Mouse (Mus musculus): ENCODE results near the gene Pde4a. TPM values are rescaled to one million over a fixed set of nuclear protein-coding genes. Genes with fewer than 3 reads are reported as not detected.
"Not testable (repeated sequence)": the region's sequence is repeated elsewhere in the genome, so short reads cannot be mapped to it uniquely, and the experiment has no call there.

The Pde4a gene
- polyA plus RNA-seq, 1 experiment = 12.4 TPM

DNA sequence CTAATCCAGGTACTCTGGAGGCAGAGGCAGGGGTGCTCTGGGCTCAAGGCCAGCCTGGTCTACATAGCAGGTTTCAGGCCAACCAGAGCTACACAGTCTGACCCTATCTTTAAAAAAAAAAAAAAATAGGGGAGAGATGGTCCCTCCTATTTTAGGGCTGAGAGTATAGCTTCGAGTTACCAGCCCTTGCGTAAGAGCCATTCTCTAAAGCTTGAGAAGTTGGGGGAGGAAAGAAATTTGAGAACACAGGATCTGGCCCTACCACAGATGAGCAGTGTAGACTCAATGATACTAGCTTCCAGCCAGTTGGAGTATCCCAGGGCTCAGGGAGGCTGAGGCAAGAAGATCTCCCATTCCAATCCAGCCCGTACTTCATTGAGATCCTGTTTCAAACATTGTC lies 28.3 kb downstream of the Pde4a start:
- 79% methylated on average over 3 of the region's 3 CpGs for WGBS

DNA sequence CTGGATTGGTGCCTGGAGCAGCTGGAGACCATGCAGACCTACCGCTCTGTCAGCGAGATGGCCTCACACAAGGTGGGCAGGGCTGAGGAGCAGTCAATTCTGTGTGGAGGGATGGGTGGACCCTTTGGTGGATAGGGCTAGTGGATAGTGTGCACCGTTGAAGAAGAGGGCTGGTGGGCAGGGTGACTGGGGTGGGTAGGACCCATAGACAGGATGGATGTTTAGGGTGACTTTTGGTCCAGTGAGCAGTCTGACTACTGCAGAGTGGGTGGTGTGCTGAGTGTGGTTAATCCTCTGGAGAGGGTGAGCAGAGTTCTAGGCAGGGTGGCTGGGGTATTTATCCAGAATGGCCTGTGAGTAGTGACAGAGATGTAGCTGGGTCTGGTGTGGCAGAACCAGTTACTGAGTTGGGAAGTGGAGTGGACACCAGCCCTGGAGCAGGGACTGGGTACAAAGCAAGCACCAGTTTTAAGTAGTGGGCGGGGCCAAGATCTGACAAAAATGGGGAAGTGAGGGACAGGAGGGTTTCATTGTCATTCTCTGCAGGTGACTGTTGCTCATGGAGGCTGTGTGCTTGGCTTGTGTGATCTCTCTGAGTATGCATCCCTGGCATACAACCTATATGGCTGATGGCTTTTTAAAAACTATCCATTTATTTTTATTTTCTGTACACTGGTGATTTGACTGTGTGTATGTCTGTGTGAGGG lies 29.4 kb downstream of the Pde4a start:
- DNase-seq (ENCODE audit: low read depth in 1 of 2, low spot score in 2 of 2) = peak; percentile 49 to 65
- H3K4me1 ChIP-seq (ENCODE audit: control insufficient read depth, insufficient read depth, insufficient read length) = peaks cover 26% of the 10 kb centered on the region
- H3K36me3 ChIP-seq (ENCODE audit: control insufficient read depth, insufficient read depth, low read length) = no peaks in the 10 kb centered on the region
- H3K4me3 ChIP-seq (ENCODE audit: extremely low read depth, insufficient read depth, insufficient read length) = no peak overlapping the region
- WGBS = 73% methylated on average over 4 of the region's 4 CpGs
- TF ChIP-seq POLR2A (IDR thresholded peaks at IDR 0.05; ENCODE audit: low read depth, low read length) = no peak; the same call in 1 of the 2 replicates
- TF ChIP-seq CTCF (IDR thresholded peaks at IDR 0.05; ENCODE audit: extremely low read depth, insufficient read depth, insufficient read length, insufficient replicate concordance) = no peak
- H3K27ac ChIP-seq (ENCODE audit: insufficient read depth, low read length) = peak overlapping the region; percentile 41
- H3K27me3 ChIP-seq (ENCODE audit: control insufficient read depth, insufficient read depth, low read length) = no peaks in the 10 kb centered on the region

More for the DNA sequence above, 28.3 kb downstream of the Pde4a start:
- H3K27me3 ChIP-seq (ENCODE audit: control insufficient read depth, insufficient read depth, low read length) = no peaks in the 10 kb centered on the region
- no peaks in the 10 kb centered on the region for H3K36me3 ChIP-seq (ENCODE audit: control insufficient read depth, insufficient read depth, low read length)
- peaks cover 26% of the 10 kb centered on the region for H3K4me1 ChIP-seq (ENCODE audit: control insufficient read depth, insufficient read depth, insufficient read length)
- H3K4me3 ChIP-seq (ENCODE audit: extremely low read depth, insufficient read depth, insufficient read length) = no peak overlapping the region
- DNase-seq (ENCODE audit: low read depth in 1 of 2, low spot score in 2 of 2) = no peak
- TF ChIP-seq CTCF (IDR thresholded peaks at IDR 0.05; ENCODE audit: extremely low read depth, insufficient read depth, insufficient read length, insufficient replicate concordance) = no peak
- TF ChIP-seq POLR2A (IDR thresholded peaks at IDR 0.05; ENCODE audit: low read depth, low read length) = no peak
- H3K27ac ChIP-seq (ENCODE audit: insufficient read depth, low read length) = no peak overlapping the region

DNA sequence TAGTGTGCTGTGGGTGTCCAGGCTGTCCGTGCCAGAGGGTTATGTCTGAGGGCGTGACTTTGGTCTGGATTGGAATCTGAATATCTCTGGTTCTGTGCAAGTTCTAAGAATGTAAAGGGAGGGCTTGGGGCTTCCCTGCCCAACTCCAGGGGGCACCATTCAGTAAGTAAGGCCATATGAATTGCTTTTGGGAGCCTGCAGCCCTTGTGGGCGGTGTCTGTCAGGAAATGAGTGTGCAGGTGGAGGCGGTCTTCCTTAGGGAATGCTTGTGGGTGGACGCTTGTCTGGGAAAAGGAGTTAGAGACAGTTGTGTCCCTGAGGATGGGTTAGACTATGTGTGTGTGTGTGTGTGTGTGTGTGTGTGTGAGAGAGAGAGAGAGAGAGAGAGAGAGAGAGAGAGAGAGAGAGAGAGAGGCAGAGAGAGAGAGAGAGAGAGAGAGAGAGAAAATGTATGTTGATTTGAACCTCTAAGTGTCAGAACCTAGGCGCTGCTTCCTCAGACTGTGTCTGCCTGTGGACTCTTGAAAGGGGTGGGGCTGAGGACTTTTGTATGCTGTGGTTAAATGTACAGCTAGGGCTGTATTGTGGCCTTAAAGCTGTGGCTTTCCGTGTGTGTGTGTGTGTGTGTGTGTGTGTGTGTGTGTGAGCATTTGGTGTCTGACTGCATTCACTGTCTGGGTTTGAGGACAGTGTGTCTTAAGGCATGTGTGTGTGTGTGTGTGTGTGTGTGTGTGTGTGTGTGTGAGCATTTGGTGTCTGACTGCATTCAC lies 30.4 kb downstream of the Pde4a start:
- H3K27me3 ChIP-seq (ENCODE audit: control insufficient read depth, insufficient read depth, low read length); H3K4me3 ChIP-seq (ENCODE audit: extremely low read depth, insufficient read depth, insufficient read length); H3K36me3 ChIP-seq (ENCODE audit: control insufficient read depth, insufficient read depth, low read length): not testable (repeated sequence)
- peak overlapping the region; percentile 31; the same call in 1 of the 2 replicates for H3K27ac ChIP-seq (ENCODE audit: insufficient read depth, low read length)
- 55% methylated on average over 7 of the region's 7 CpGs for WGBS
- DNase-seq (ENCODE audit: low read depth in 1 of 2, low spot score in 2 of 2) = peak in 1 of 2 experiments; percentile 38
- H3K4me1 ChIP-seq (ENCODE audit: control insufficient read depth, insufficient read depth, insufficient read length) = peaks cover 29% of the 10 kb centered on the region

DNA sequence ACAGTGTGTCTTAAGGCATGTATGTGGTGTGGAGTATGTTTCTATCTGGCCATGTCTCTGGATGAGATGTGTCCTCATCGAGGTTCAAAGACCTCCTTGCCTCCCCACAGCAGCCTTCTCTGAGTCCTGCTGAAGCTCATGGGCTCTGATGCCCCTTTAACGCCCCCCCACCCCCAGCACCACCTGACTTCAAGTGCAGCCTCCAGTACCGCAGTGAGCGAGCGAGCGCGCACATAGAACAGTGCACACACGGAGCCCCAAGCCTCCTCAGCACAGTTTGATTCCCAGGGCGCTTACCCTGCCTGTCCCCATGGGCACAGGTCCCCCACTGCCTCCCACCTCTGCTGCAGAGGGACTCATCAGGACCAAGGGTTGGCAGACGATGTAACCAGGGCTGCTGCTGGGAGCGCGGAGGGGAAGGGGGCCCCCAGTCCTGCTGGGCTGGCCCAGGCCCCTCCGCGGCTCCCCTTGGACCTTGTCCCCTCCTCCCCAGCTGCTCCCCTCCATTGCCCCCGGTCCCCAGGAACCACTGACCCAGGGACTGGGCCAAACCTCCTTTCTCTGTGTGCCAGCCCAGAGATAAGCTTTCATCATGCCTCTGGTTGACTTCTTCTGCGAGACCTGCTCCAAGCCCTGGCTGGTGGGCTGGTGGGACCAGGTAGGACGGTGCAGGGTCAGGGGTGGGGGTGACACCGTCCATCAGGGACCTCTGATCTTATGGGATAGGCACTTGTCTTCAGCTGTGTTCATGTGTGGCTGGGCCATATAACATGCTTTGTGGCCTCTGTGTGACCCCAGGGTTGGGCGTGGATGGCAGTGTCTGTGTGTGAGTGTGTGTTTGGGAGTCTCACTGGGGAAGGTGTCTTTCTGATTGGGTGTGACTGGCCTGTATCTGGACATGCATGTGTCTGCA lies 31.3 kb downstream of the Pde4a start:
- DNase-seq (ENCODE audit: low read depth in 1 of 2, low spot score in 2 of 2) = no peak
- 0 out of 2 replicates have a peak overlapping the region, but pooled peaks have one; percentile 28 for H3K4me3 ChIP-seq (ENCODE audit: extremely low read depth, insufficient read depth, insufficient read length)

DNA sequence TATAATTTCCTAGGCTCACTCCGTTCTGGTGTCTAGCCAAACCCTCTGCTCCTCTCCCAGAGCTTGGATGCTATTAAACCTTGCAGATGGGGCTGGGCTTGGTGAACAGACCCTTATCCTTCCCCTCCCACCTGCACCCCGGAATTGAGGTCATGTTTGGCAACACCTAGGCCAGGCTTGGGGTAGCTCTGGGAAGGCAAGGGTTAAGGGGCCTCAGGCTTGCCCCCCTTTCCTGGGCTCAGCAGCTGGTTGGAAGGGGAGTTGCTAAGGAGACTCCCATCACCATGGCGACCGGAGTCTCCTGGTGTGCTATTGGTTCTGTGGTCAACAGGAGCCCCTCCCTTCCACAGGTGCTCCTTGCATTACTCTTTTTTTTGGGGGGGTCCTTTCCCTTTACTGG lies 32.5 kb downstream of the Pde4a start:
- TF ChIP-seq POLR2A (IDR thresholded peaks at IDR 0.05; ENCODE audit: low read depth, low read length) = no peak
- no peak for TF ChIP-seq CTCF (IDR thresholded peaks at IDR 0.05; ENCODE audit: extremely low read depth, insufficient read depth, insufficient read length, insufficient replicate concordance)
- peaks cover 29% of the 10 kb centered on the region for H3K4me1 ChIP-seq (ENCODE audit: control insufficient read depth, insufficient read depth, insufficient read length)
- no peak for DNase-seq (ENCODE audit: low read depth in 1 of 2, low spot score in 2 of 2)
- 90% methylated on average over 4 of the region's 4 CpGs for WGBS
- no peak overlapping the region for H3K4me3 ChIP-seq (ENCODE audit: extremely low read depth, insufficient read depth, insufficient read length)
- H3K27me3 ChIP-seq (ENCODE audit: control insufficient read depth, insufficient read depth, low read length) = no peaks in the 10 kb centered on the region
- no peaks in the 10 kb centered on the region for H3K36me3 ChIP-seq (ENCODE audit: control insufficient read depth, insufficient read depth, low read length)
- no peak overlapping the region for H3K27ac ChIP-seq (ENCODE audit: insufficient read depth, low read length)

More for the DNA sequence above, 31.3 kb downstream of the Pde4a start:
- no peaks in the 10 kb centered on the region for H3K36me3 ChIP-seq (ENCODE audit: control insufficient read depth, insufficient read depth, low read length)
- no peak for TF ChIP-seq POLR2A (IDR thresholded peaks at IDR 0.05; ENCODE audit: low read depth, low read length)
- no peak for TF ChIP-seq CTCF (IDR thresholded peaks at IDR 0.05; ENCODE audit: extremely low read depth, insufficient read depth, insufficient read length, insufficient replicate concordance)
- H3K27ac ChIP-seq (ENCODE audit: insufficient read depth, low read length) = 0 out of 2 replicates have a peak overlapping the region, but pooled peaks have one; percentile 16
- WGBS = 77% methylated on average over 18 of the region's 19 CpGs
- H3K4me1 ChIP-seq (ENCODE audit: control insufficient read depth, insufficient read depth, insufficient read length) = peaks cover 29% of the 10 kb centered on the region
- H3K27me3 ChIP-seq (ENCODE audit: control insufficient read depth, insufficient read depth, low read length) = no peaks in the 10 kb centered on the region

DNA sequence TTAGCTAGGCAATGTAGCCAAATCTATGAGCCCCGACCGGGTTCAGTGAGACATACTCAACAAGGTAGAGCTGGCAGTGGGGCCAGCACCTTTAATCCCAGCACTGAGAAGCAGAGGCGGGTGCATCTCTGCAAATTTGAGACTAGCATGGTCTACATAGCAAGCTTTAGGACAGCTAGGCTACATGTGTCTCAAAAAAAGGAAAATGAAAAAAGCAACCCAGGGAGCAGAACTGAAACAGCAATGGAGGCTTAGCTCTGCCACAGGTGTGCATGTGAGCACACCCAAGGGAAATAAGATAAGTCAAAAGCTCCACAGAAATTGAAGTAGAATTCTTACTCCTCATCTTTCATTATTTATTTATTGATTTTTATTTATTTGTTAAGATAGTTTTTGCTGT lies 33.4 kb downstream of the Pde4a start:
- WGBS = 66% methylated on average over 3 of the region's 3 CpGs
- Histone ChIP-seq H3K36me3 (ENCODE audit: control insufficient read depth, insufficient read depth, low read length) (no peaks in the 10 kb centered on the region), H3K4me1 (ENCODE audit: control insufficient read depth, insufficient read depth, insufficient read length) (peaks cover 36% of the 10 kb centered on the region), H3K4me3 (ENCODE audit: extremely low read depth, insufficient read depth, insufficient read length) (no peak overlapping the region), H3K27me3 (ENCODE audit: control insufficient read depth, insufficient read depth, low read length) (no peaks in the 10 kb centered on the region), H3K27ac (ENCODE audit: insufficient read depth, low read length) (peak overlapping the region; percentile 20; the same call in 1 of the 2 replicates)
- TF ChIP-seq POLR2A (IDR thresholded peaks at IDR 0.05; ENCODE audit: low read depth, low read length) (no peak), CTCF (IDR thresholded peaks at IDR 0.05; ENCODE audit: extremely low read depth, insufficient read depth, insufficient read length, insufficient replicate concordance) (no peak)
- DNase-seq (ENCODE audit: low read depth in 1 of 2, low spot score in 2 of 2) = no peak

Data from spleen, adult 2 months (tissue).